Mouse (Mus musculus) testis, postnatal 14 days (tissue): ENCODE data around the gene Gcm2.

Experiments
- DNase-seq: peaks from one replicate; pipeline ENCODE4 v3.0.0; 2021; ENCODE audit warnings: low spot score

The Gcm2 gene

GRCm38 (mm10) chr13:41079859-41080258, 31.0 kb downstream of the Gcm2 start:
- DNase-seq: no peak

GRCm38 (mm10) chr13:41079421-41079780, 31.4 kb downstream of the Gcm2 start, which contains the start of gene Mak:
TSS of gene Mak (minus strand) at chr13:41079706.
- peak; percentile 77 for DNase-seq

- DNase-seq: no peak
Observed at GRCm38 (mm10) chr13:41078690-41079420, 32.0 kb downstream of the Gcm2 start.

GRCm38 (mm10) chr13:41077921-41078320, 32.9 kb downstream of the Gcm2 start:
- no peak for DNase-seq

GRCm38 (mm10) chr13:41073819-41074218, 37.0 kb downstream of the Gcm2 start:
- no peak for DNase-seq

- DNase-seq: no peak
Observed at GRCm38 (mm10) chr13:41071617-41072016, 39.2 kb downstream of the Gcm2 start.

- no peak for DNase-seq
Observed at GRCm38 (mm10) chr13:41067618-41068017, 43.2 kb downstream of the Gcm2 start.

GRCm38 (mm10) chr13:41051965-41052364, 58.9 kb downstream of the Gcm2 start:
- no peak for DNase-seq
